Mouse (Mus musculus): ENCODE results near the gene Bok. TPM values are rescaled to one million over a fixed set of nuclear protein-coding genes. Genes with fewer than 3 reads are reported as not detected.
"Not testable (repeated sequence)": the region's sequence is repeated elsewhere in the genome, so short reads cannot be mapped to it uniquely, and the experiment has no call there.

The Bok gene
- polyA plus RNA-seq, 1 experiment: not detected

GRCm38 (mm10) chr1:93657025-93657360, 28.5 kb upstream of the Bok start:
- Histone ChIP-seq H3K27me3 (ENCODE audit: control insufficient read depth) (peaks cover 4% of the 10 kb centered on the region; the same call in 1 of the 2 replicates), H3K36me3 (ENCODE audit: control insufficient read depth) (no peaks in the 10 kb centered on the region), H3K4me3 (replicated peaks) (no peak overlapping the region), H3K4me1 (ENCODE audit: control insufficient read depth) (no peaks in the 10 kb centered on the region), H3K9me3 (ENCODE audit: control insufficient read depth, low read length) (no peaks in the 10 kb centered on the region)
- TF ChIP-seq TAL1 (IDR thresholded peaks at IDR 0.05; ENCODE audit: low read length) (no peak), GATA1 (IDR thresholded peaks at IDR 0.05; ENCODE audit: low read length) (no peak)

GRCm38 (mm10) chr1:93658559-93658958, 26.9 kb upstream of the Bok start, which contains the start of gene Stk25:
TSS of gene Stk25 (minus strand) at chr1:93658659.
- not testable (repeated sequence) for H3K4me3 ChIP-seq (replicated peaks); H3K4me1 ChIP-seq (ENCODE audit: control insufficient read depth); H3K27me3 ChIP-seq (ENCODE audit: control insufficient read depth); H3K9me3 ChIP-seq (ENCODE audit: control insufficient read depth, low read length); H3K36me3 ChIP-seq (ENCODE audit: control insufficient read depth)

GRCm38 (mm10) chr1:93667760-93668400, 17.6 kb upstream of the Bok start:
- Histone ChIP-seq H3K27me3 (ENCODE audit: control insufficient read depth) (no peaks in the 10 kb centered on the region), H3K4me1 (ENCODE audit: control insufficient read depth) (peaks cover 26% of the 10 kb centered on the region), H3K9me3 (ENCODE audit: control insufficient read depth, low read length) (no peaks in the 10 kb centered on the region), H3K4me3 (replicated peaks) (no peak overlapping the region), H3K36me3 (ENCODE audit: control insufficient read depth) (no peaks in the 10 kb centered on the region)
- TF ChIP-seq TAL1 (IDR thresholded peaks at IDR 0.05; ENCODE audit: low read length) (no peak), GATA1 (IDR thresholded peaks at IDR 0.05; ENCODE audit: low read length) (no peak)

- Histone ChIP-seq H3K9me3 (ENCODE audit: control insufficient read depth, low read length) (peaks cover 3% of the 10 kb centered on the region; the same call in 1 of the 2 replicates), H3K4me1 (ENCODE audit: control insufficient read depth) (peaks cover 26% of the 10 kb centered on the region), H3K36me3 (ENCODE audit: control insufficient read depth) (no peaks in the 10 kb centered on the region), H3K4me3 (replicated peaks) (peak overlapping the region; percentile 48), H3K27me3 (ENCODE audit: control insufficient read depth) (no peaks in the 10 kb centered on the region)
- TF ChIP-seq TAL1 (IDR thresholded peaks at IDR 0.05; ENCODE audit: low read length): no peak
- TF ChIP-seq GATA1 (IDR thresholded peaks at IDR 0.05; ENCODE audit: low read length): no peak
These were observed 16.5 kb upstream of the Bok start for GRCm38 (mm10) chr1:93668791-93669548.

- Histone ChIP-seq H3K36me3 (ENCODE audit: control insufficient read depth) (no peaks in the 10 kb centered on the region), H3K4me3 (replicated peaks) (no peak overlapping the region), H3K4me1 (ENCODE audit: control insufficient read depth) (peaks cover 26% of the 10 kb centered on the region), H3K27me3 (ENCODE audit: control insufficient read depth) (no peaks in the 10 kb centered on the region), H3K9me3 (ENCODE audit: control insufficient read depth, low read length) (peaks cover 5% of the 10 kb centered on the region; the same call in 1 of the 2 replicates)
- TF ChIP-seq TAL1 (IDR thresholded peaks at IDR 0.05; ENCODE audit: low read length): no peak
- TF ChIP-seq GATA1 (IDR thresholded peaks at IDR 0.05; ENCODE audit: low read length): no peak
These were observed 15.5 kb upstream of the Bok start for GRCm38 (mm10) chr1:93669941-93670340.

GRCm38 (mm10) chr1:93672682-93673081, 12.8 kb upstream of the Bok start:
- TF ChIP-seq GATA1 (IDR thresholded peaks at IDR 0.05; ENCODE audit: low read length) (no peak), TAL1 (IDR thresholded peaks at IDR 0.05; ENCODE audit: low read length) (no peak)
- H3K9me3 ChIP-seq (ENCODE audit: control insufficient read depth, low read length): peaks cover 5% of the 10 kb centered on the region; the same call in 1 of the 2 replicates
- peaks cover 12% of the 10 kb centered on the region for H3K4me1 ChIP-seq (ENCODE audit: control insufficient read depth)
- H3K4me3 ChIP-seq (replicated peaks): no peak overlapping the region
- H3K36me3 ChIP-seq (ENCODE audit: control insufficient read depth): no peaks in the 10 kb centered on the region
- H3K27me3 ChIP-seq (ENCODE audit: control insufficient read depth): no peaks in the 10 kb centered on the region

- H3K4me3 ChIP-seq (replicated peaks): no peak overlapping the region
- TF ChIP-seq GATA1 (IDR thresholded peaks at IDR 0.05; ENCODE audit: low read length) (no peak), TAL1 (IDR thresholded peaks at IDR 0.05; ENCODE audit: low read length) (no peak)
These were observed 7.1 kb upstream of the Bok start for GRCm38 (mm10) chr1:93678386-93678785.

GRCm38 (mm10) chr1:93679889-93680568, 5.4 kb upstream of the Bok start:
- Histone ChIP-seq H3K4me3 (replicated peaks) (no peak overlapping the region), H3K4me1 (ENCODE audit: control insufficient read depth) (no peaks in the 10 kb centered on the region), H3K9me3 (ENCODE audit: control insufficient read depth, low read length) (no peaks in the 10 kb centered on the region), H3K36me3 (ENCODE audit: control insufficient read depth) (no peaks in the 10 kb centered on the region), H3K27me3 (ENCODE audit: control insufficient read depth) (peaks cover 16% of the 10 kb centered on the region)
- no peak for TF ChIP-seq GATA1 (IDR thresholded peaks at IDR 0.05; ENCODE audit: low read length)
- no peak for TF ChIP-seq TAL1 (IDR thresholded peaks at IDR 0.05; ENCODE audit: low read length)

More at GRCm38 (mm10) chr1:93678386-93678785, 7.1 kb upstream of the Bok start:
- Histone ChIP-seq H3K9me3 (ENCODE audit: control insufficient read depth, low read length) (peaks cover 5% of the 10 kb centered on the region; the same call in 1 of the 2 replicates), H3K4me1 (ENCODE audit: control insufficient read depth) (no peaks in the 10 kb centered on the region), H3K27me3 (ENCODE audit: control insufficient read depth) (peaks cover 2% of the 10 kb centered on the region; the same call in 1 of the 2 replicates), H3K36me3 (ENCODE audit: control insufficient read depth) (no peaks in the 10 kb centered on the region)

Measured in erythroblast, embryonic 14.5 days (primary cell).